Mouse (Mus musculus) small intestine, adult 2 months (tissue): ENCODE results near the gene Rasgrp2.

ENCODE experiments used
- CTCF ChIP-seq: fragments of 200-500 bp; IDR thresholded peaks from 2 replicates; pipeline ENCODE4 v1.5.1; 2012; ENCODE audit warnings: low read depth, mild to moderate bottlenecking, control low read depth, inconsistent platforms, low read length, moderate library complexity, mixed read lengths; ENCODE audit not compliant: insufficient replicate concordance, insufficient read length; ENCODE audit errors: extremely low read depth
- POLR2A ChIP-seq: fragments of 200-500 bp; IDR thresholded peaks from 2 replicates; pipeline ENCODE4 v1.6.1; 2012; ENCODE audit warnings: low read depth, mild to moderate bottlenecking, control low read depth, inconsistent platforms, low read length, moderate library complexity

- no peak for TF ChIP-seq CTCF
- TF ChIP-seq POLR2A: no peak
Observed at GRCm38 (mm10) chr19:6380411-6381166, 18.6 kb upstream of the Rasgrp2 start.
